Mouse (Mus musculus): ENCODE data around the gene Arsk.

Arsk gene

DNA sequence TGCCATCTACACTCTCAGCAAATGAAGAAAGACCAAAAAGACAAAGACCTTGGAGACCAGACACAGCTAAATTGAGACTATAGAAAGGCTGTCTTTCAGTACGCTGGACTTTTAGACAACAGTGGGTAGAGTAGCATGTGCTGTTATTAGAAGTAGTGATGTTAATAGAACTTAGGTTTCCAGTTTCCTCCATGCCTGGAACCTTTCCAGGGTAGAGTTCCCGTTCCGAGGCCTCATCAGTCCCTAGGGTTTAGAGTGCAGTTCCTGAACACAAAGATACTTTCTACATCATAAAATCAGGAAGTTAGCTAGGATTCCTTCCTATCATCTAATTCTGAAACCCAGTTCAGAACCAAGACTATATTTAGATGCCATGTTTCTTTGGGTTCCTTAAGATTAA lies 73.9 kb downstream of the Arsk start:
- no peak for DNase-seq (ENCODE audit: low read depth, low spot score)

DNA sequence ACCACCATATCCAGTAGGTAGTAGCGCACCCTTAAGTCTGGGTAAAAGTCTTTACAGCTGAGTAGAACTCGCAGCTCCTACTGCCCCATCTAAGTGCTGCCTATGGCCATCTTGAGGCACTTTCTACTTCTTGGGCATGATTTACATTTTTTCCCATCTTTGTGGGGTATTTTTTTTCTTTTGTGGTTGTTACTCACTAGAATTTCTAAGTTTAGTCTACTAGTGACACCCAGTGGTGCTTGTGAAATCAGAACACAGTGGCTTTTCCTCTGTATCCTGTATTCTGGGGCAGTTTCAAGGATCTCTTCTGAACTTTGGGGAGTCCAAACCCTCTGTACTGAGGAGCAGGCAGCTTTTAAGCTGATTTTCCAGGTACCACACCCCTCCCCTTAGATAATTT lies 76.7 kb downstream of the Arsk start:
- DNase-seq (ENCODE audit: low read depth, low spot score): no peak

DNA sequence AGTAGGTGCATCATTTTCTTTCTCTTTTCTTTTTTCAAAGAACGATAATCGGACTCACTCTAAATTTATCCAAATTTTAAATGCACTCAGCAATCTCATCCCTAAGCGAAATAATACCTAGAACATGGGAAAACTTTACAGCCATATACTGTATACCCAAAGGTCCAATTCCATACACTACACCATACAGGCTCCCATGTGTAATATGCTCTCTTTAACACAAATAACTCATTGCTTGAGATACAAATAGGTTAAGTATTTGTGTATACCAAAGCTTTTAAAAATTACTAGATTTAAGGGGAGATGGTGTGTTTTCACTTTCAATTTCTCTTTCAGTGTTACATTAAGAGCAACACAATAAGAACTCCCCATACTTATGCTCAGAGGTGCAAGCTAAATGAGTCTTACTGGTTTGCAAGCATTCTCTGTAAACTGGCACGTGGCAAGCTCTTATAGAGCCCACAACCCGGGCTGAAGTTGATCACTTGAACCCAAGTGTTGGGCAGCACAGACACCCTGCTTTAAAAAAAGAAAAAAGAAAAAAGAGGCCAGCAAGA lies 79.5 kb downstream of the Arsk start:
- no peak for DNase-seq (ENCODE audit: low read depth, low spot score)

DNA sequence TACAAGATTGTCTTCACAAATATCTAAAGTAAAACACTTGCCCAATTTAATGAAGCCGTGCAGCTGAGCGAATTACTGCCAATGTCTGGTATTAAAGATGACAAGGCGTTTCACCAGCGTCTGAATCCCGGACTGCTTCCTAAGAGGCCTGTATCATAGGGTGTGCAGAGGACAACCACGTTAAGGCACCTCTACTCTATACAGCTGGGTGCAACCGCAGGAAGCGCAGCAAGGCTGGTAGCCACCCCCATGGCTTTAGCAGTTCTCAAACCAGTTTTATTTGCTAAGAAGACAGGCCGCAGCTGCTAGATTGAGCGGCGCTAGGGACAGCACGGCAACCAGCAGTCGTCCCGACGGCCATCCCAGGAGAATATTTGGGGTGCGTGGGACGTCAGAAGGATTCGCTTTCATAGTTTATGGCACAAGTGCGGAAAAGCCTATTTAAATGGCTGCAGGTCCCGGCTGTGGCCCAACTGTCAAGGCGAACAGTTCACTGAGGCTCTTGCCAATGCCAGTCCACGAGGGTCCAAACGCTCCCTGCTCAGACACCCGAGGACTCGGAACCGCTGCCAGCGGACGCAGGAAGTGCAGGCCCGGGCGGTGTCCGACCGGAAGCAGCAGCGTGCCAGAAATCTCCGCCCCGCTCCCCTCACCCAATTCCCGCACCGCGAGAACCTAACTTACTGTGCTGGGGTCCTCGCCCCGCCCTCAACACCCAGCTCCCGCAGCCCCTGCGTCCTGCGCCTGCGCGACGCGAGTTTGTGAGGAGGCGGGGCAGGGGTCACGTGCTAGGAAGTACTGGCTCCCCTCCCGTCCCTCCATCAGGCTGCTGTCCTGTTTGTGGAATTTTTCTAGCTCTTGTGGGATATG lies 80.3 kb downstream of the Arsk start, which contains the start of gene Rfesd:
Gene Rfesd (minus strand): TSS at position 746 of the 870 bp plus-strand sequence.
- DNase-seq (ENCODE audit: low read depth, low spot score): peak; percentile 91

DNA sequence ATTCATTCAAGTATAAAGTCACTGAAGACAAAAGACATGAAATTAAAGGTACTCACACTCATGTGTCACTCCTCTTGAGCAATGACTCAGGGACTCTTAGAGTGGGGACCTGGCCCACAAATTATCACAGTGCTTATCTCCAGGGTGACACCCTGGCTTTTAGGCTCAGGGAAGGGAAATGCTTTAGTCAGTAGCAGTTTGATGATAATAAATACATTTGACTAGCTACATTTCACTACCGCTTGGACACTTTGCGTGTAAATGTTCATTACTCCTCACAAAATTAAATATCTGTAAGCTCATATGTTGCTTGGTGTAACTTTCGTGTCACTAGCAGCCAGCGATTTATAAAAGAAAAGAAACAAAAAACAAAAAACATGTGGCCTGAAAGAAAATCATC lies 81.0 kb downstream of the Arsk start:
- no peak for DNase-seq (ENCODE audit: low read depth, low spot score)

DNA sequence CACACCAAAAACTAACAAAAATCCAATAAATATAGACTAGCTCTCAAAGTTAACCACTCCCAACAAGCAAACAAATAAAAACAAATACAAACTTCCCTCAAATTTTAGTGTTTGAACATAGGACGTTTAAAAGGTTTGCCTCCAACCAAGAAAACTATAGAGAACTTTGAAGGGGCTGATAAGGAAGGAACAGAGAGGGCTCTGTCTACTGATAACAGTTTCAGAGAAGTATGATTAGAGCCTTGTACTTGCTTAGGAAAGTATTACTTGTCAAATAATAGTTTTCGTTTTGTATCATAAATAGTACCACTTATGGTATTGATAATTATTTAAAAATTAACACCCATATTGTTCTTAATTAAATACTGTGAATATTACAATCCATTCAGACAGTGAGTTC lies 83.9 kb downstream of the Arsk start:
- no peak for DNase-seq (ENCODE audit: low read depth, low spot score)
